Mouse (Mus musculus) hindbrain, postnatal 0 days (tissue): ENCODE data around the gene Ptcd2. TPM values are rescaled to one million over a fixed set of nuclear protein-coding genes. Genes with fewer than 3 reads are reported as not detected.

Experiments
- ATAC-seq: fragments of 200-750 bp; cut with Nextera tagmentation; 2 replicates; pipeline ENCODE4 v1.8.0; 2017; ENCODE audit warnings: mild to moderate bottlenecking, moderate TSS enrichment, moderate library complexity
- DNase-seq: peaks from one replicate; pipeline ENCODE4 v3.0.0-alpha.2; 2015; ENCODE audit warnings: low spot score
- H3K27ac ChIP-seq: fragments of 300-500 bp; sonication (generic); 2 replicates; pipeline ENCODE4 v1.5.1; 2014; ENCODE audit warnings: mild to moderate bottlenecking
- H3K27me3 ChIP-seq: fragments of 300-500 bp; sonication (generic); 2 replicates; pipeline ENCODE4 v1.6.1; 2014; ENCODE audit warnings: low read length, mixed read lengths; ENCODE audit not compliant: insufficient read depth
- H3K36me3 ChIP-seq: fragments of 300-500 bp; sonication (generic); 2 replicates; pipeline ENCODE4 v1.6.1; 2014; ENCODE audit warnings: low read length, mixed read lengths; ENCODE audit not compliant: insufficient read depth
- H3K4me1 ChIP-seq: fragments of 300-500 bp; sonication (generic); 2 replicates; pipeline ENCODE4 v1.6.1; 2014; ENCODE audit warnings: antibody characterized with exemption, low read length, mixed read lengths; ENCODE audit not compliant: insufficient read depth
- H3K4me2 ChIP-seq: fragments of 300-500 bp; sonication (generic); 2 replicates; pipeline ENCODE4 v1.6.1; 2014; ENCODE audit warnings: low read depth, mild to moderate bottlenecking, low read length, moderate library complexity, mixed read lengths
- H3K4me3 ChIP-seq: fragments of 300-500 bp; sonication (generic); 2 replicates; pipeline ENCODE4 v1.5.1; 2014; ENCODE audit warnings: low read length
- H3K9ac ChIP-seq: fragments of 300-500 bp; sonication (generic); replicated peaks from 2 replicates; pipeline ENCODE4 v1.6.1; 2014; ENCODE audit warnings: mild to moderate bottlenecking, low read length, moderate library complexity, mixed read lengths
- H3K9me3 ChIP-seq: fragments of 300-500 bp; sonication (generic); 2 replicates; pipeline ENCODE4 v1.6.1; 2016; ENCODE audit warnings: low read length, mixed read lengths
- CTCF ChIP-seq: IDR thresholded peaks from 2 replicates; pipeline ENCODE4 v1.5.1; 2016; ENCODE audit warnings: antibody characterized with exemption, control low read depth, low read depth
- WGBS: fragments of 180-500 bp; shearing (Covaris S2); extraction: QIAGEN DNeasy Blood & Tissue Kit; methylation state at CpG from one replicate; pipeline ENCODE4 v1.1.7; 2014; 5-methylcytosine and 5-hydroxymethylcytosine counted together
- polyA plus RNA-seq: library from polyadenylated mRNA; unstranded; fragments of >200 nt; fragmentation: Nextera tagmentation; extraction: Ambion mirVana; gene quantifications from 2 replicates; pipeline ENCODE4 v1.2.1, GENCODE M21; 2015
- total RNA-seq: library from RNA; depleted of rRNA; stranded (reverse); fragments of >200 nt; gene quantifications from 2 replicates; pipeline ENCODE4 v1.2.3, GENCODE M21; 2014

Ptcd2 gene
- total and polyA plus RNA-seq, 2 experiments from 2014 or later = 38.2 to 51.2 TPM

- no peak overlapping the region for H3K9ac ChIP-seq
- H3K4me3 ChIP-seq = no peak overlapping the region
- no peaks in the 10 kb centered on the region for H3K9me3 ChIP-seq
- DNase-seq (no peak), ATAC-seq (no peak)
- H3K27me3 ChIP-seq = no peaks in the 10 kb centered on the region
- no peaks in the 10 kb centered on the region for H3K36me3 ChIP-seq
- H3K4me1 ChIP-seq = no peaks in the 10 kb centered on the region
- no peak overlapping the region for H3K27ac ChIP-seq
- TF ChIP-seq CTCF = no peak
- H3K4me2 ChIP-seq = no peak overlapping the region
- whole genome bisulfite sequencing = 95% methylated on average over 13 of the region's 13 CpGs
These were observed 50.3 kb downstream of the Ptcd2 start for GRCm38 (mm10) chr13:99294176-99294575.

- ATAC-seq = no peak
- no peak overlapping the region for H3K4me3 ChIP-seq
- no peaks in the 10 kb centered on the region for H3K4me1 ChIP-seq
These were observed 53.7 kb downstream of the Ptcd2 start for GRCm38 (mm10) chr13:99290766-99291165.

GRCm38 (mm10) chr13:99287786-99288185 lies 56.7 kb downstream of the Ptcd2 start:
- Histone ChIP-seq H3K4me1 (peaks cover 27% of the 10 kb centered on the region), H3K27ac (no peak overlapping the region), H3K27me3 (no peaks in the 10 kb centered on the region), H3K9me3 (no peaks in the 10 kb centered on the region), H3K36me3 (no peaks in the 10 kb centered on the region), H3K9ac (no peak overlapping the region), H3K4me2 (no peak overlapping the region), H3K4me3 (no peak overlapping the region)
- TF ChIP-seq CTCF = no peak
- ATAC-seq (no peak), DNase-seq (no peak)
- WGBS = 84% methylated on average over 9 of the region's 9 CpGs

More at GRCm38 (mm10) chr13:99290766-99291165, 53.7 kb downstream of the Ptcd2 start:
- no peak for DNase-seq
- Histone ChIP-seq H3K36me3 (no peaks in the 10 kb centered on the region), H3K9me3 (no peaks in the 10 kb centered on the region), H3K27me3 (no peaks in the 10 kb centered on the region), H3K9ac (no peak overlapping the region), H3K27ac (no peak overlapping the region), H3K4me2 (no peak overlapping the region)
- WGBS = 91% methylated on average over 8 of the region's 8 CpGs
- no peak for TF ChIP-seq CTCF

- H3K4me1 ChIP-seq = peaks cover 27% of the 10 kb centered on the region
- no peaks in the 10 kb centered on the region for H3K9me3 ChIP-seq
- no peaks in the 10 kb centered on the region for H3K36me3 ChIP-seq
- no peak overlapping the region for H3K9ac ChIP-seq
- no peak overlapping the region for H3K4me2 ChIP-seq
- DNase-seq (no peak), ATAC-seq (no peak)
- no peak for TF ChIP-seq CTCF
- WGBS = 89% methylated on average over 4 of the region's 4 CpGs
- no peak overlapping the region for H3K27ac ChIP-seq
- no peaks in the 10 kb centered on the region for H3K27me3 ChIP-seq
- no peak overlapping the region for H3K4me3 ChIP-seq
These were observed 57.3 kb downstream of the Ptcd2 start for GRCm38 (mm10) chr13:99287207-99287606.

GRCm38 (mm10) chr13:99285241-99285640 lies 59.3 kb downstream of the Ptcd2 start:
- ATAC-seq = no peak

GRCm38 (mm10) chr13:99284400-99285160 lies 59.9 kb downstream of the Ptcd2 start:
- Histone ChIP-seq H3K9ac (no peak overlapping the region), H3K9me3 (no peaks in the 10 kb centered on the region), H3K4me1 (peaks cover 27% of the 10 kb centered on the region), H3K36me3 (no peaks in the 10 kb centered on the region), H3K27ac (peak overlapping the region; percentile 81), H3K4me3 (no peak overlapping the region), H3K4me2 (peak overlapping the region; percentile 16; the same call in 1 of the 2 replicates), H3K27me3 (no peaks in the 10 kb centered on the region)
- ATAC-seq (peak; percentile 93), DNase-seq (peak; percentile 93)
- WGBS = 22% methylated on average over 21 of the region's 21 CpGs
- no peak for TF ChIP-seq CTCF

More at GRCm38 (mm10) chr13:99285241-99285640, 59.3 kb downstream of the Ptcd2 start:
- no peak overlapping the region for H3K4me3 ChIP-seq
- H3K27ac ChIP-seq = peak overlapping the region; percentile 81
- H3K9me3 ChIP-seq = no peaks in the 10 kb centered on the region
- H3K27me3 ChIP-seq = no peaks in the 10 kb centered on the region
- H3K4me2 ChIP-seq = no peak overlapping the region
- no peak for TF ChIP-seq CTCF
- H3K9ac ChIP-seq = no peak overlapping the region
- no peaks in the 10 kb centered on the region for H3K36me3 ChIP-seq
- DNase-seq = no peak
- WGBS = 43% methylated on average over 2 of the region's 2 CpGs
- peaks cover 27% of the 10 kb centered on the region for H3K4me1 ChIP-seq

GRCm38 (mm10) chr13:99283916-99284315 lies 60.6 kb downstream of the Ptcd2 start:
- DNase-seq = no peak

More at GRCm38 (mm10) chr13:99283916-99284315, 60.6 kb downstream of the Ptcd2 start:
- peak overlapping the region; percentile 16; the same call in 1 of the 2 replicates for H3K4me2 ChIP-seq
- peaks cover 27% of the 10 kb centered on the region for H3K4me1 ChIP-seq
- WGBS = 27% methylated on average over 12 of the region's 12 CpGs
- TF ChIP-seq CTCF = no peak
- H3K9ac ChIP-seq = no peak overlapping the region
- H3K27ac ChIP-seq = peak overlapping the region; percentile 81
- no peaks in the 10 kb centered on the region for H3K27me3 ChIP-seq
- ATAC-seq = no peak
- no peaks in the 10 kb centered on the region for H3K9me3 ChIP-seq
- H3K4me3 ChIP-seq = no peak overlapping the region
- no peaks in the 10 kb centered on the region for H3K36me3 ChIP-seq
